Mouse (Mus musculus): ENCODE results near the gene Cxcr5. TPM values are rescaled to one million over a fixed set of nuclear protein-coding genes. Genes with fewer than 3 reads are reported as not detected.

Cxcr5 gene
- polyA plus RNA-seq, 1 experiment from 2014 or later = 0.13 TPM

DNA sequence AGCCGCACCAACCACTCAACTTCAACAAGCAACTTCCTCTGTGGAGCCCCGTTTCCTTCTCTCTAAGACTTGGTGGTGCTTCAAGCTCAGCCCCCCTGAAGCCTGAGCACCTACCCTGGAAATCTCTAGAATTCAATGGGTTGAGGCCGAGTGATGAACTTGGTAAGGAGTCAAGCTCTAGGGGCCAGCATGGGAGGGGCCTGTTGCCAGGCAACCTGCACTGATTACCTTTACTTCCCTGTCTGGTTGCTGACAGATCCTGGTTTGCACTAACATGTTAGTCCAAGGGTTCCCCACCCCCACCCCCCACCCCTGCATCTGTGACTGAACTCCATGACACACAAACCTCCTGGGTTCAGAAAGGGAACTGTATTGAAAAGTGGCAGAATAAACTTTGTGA, 16.7 kb downstream of the Cxcr5 start:
- no peak for DNase-seq (ENCODE audit: low spot score)
- WGBS = 85% methylated on average over 3 of the region's 3 CpGs

DNA sequence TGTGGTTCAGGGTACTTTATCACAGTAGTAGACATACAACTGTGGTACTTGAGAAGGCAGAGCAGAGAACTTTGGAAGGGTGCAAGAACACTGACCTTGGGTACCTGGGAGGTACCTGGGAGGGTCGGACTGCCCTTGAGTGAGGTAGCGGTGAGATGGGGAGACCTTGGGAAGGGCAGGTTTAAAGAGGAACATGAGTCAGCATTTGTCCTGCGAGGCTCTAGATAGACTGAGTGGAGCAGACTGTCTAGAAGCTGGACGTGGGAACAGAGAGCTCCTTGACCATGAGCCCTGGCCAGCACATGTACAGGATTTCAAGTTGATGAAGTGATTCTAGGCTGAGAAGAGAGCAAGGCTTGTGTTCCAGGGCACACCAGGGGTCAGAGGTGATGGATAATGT, 19.3 kb downstream of the Cxcr5 start:
- H3K9ac ChIP-seq (replicated peaks; ENCODE audit: low read length) = no peak overlapping the region

More for the DNA sequence above, 16.7 kb downstream of the Cxcr5 start:
- H3K9me3 ChIP-seq (replicated peaks; ENCODE audit: control insufficient read depth, low read length) = no peaks in the 10 kb centered on the region
- H3K4me3 ChIP-seq (ENCODE audit: low read depth, low read length) = no peak overlapping the region
- no peaks in the 10 kb centered on the region for H3K27me3 ChIP-seq (ENCODE audit: control insufficient read depth, insufficient read depth, low read length)
- no peaks in the 10 kb centered on the region for H3K36me3 ChIP-seq (replicated peaks; ENCODE audit: control insufficient read depth, insufficient read depth, low read depth, low read length)
- H3K4me1 ChIP-seq (ENCODE audit: control insufficient read depth, insufficient read depth, low read length) = no peaks in the 10 kb centered on the region
- no peak overlapping the region for H3K27ac ChIP-seq (replicated peaks; ENCODE audit: low read depth, low read length)
- H3K9ac ChIP-seq (replicated peaks; ENCODE audit: low read length) = no peak overlapping the region
- no peak for ATAC-seq (replicated peaks; ENCODE audit: insufficient number of reproducible peaks, low FRiP score, low TSS enrichment, low read depth)
- H3K4me2 ChIP-seq (ENCODE audit: low read depth, low read length) = no peak overlapping the region

DNA sequence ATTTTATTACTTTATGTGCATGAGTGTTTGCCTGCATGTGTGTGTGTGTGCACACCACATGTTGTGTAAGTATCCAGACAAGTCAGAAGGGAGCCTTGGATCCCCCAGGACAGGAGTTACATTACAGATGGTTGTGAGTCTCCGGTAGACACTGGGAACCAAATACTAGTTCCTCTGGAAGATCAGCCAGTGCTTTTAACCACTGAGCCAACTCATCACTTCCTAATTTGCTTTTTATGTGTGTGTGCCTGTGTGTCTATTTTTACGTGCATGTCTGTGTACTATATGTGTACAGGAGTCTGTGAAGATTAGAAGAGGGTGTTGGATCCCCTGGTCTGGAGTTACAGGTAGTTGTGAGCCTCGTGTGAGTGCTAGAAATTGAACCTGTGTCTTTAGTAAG, 21.0 kb downstream of the Cxcr5 start:
- Histone ChIP-seq H3K9me3 (replicated peaks; ENCODE audit: control insufficient read depth, low read length) (no peaks in the 10 kb centered on the region), H3K27ac (replicated peaks; ENCODE audit: low read depth, low read length) (no peak overlapping the region), H3K4me2 (ENCODE audit: low read depth, low read length) (no peak overlapping the region), H3K27me3 (ENCODE audit: control insufficient read depth, insufficient read depth, low read length) (no peaks in the 10 kb centered on the region), H3K4me1 (ENCODE audit: control insufficient read depth, insufficient read depth, low read length) (no peaks in the 10 kb centered on the region), H3K36me3 (replicated peaks; ENCODE audit: control insufficient read depth, insufficient read depth, low read depth, low read length) (no peaks in the 10 kb centered on the region), H3K9ac (replicated peaks; ENCODE audit: low read length) (no peak overlapping the region), H3K4me3 (ENCODE audit: low read depth, low read length) (no peak overlapping the region)
- ATAC-seq (replicated peaks; ENCODE audit: insufficient number of reproducible peaks, low FRiP score, low TSS enrichment, low read depth) (no peak), DNase-seq (ENCODE audit: low spot score) (no peak)
- WGBS = 81% methylated on average over 3 of the region's 3 CpGs

More for the DNA sequence above, 19.3 kb downstream of the Cxcr5 start:
- Histone ChIP-seq H3K4me2 (ENCODE audit: low read depth, low read length) (no peak overlapping the region), H3K27ac (replicated peaks; ENCODE audit: low read depth, low read length) (no peak overlapping the region), H3K27me3 (ENCODE audit: control insufficient read depth, insufficient read depth, low read length) (no peaks in the 10 kb centered on the region), H3K4me1 (ENCODE audit: control insufficient read depth, insufficient read depth, low read length) (no peaks in the 10 kb centered on the region), H3K36me3 (replicated peaks; ENCODE audit: control insufficient read depth, insufficient read depth, low read depth, low read length) (no peaks in the 10 kb centered on the region), H3K9me3 (replicated peaks; ENCODE audit: control insufficient read depth, low read length) (no peaks in the 10 kb centered on the region), H3K4me3 (ENCODE audit: low read depth, low read length) (no peak overlapping the region)
- DNase-seq (ENCODE audit: low spot score) (no peak), ATAC-seq (replicated peaks; ENCODE audit: insufficient number of reproducible peaks, low FRiP score, low TSS enrichment, low read depth) (no peak)
- WGBS = 86% methylated on average over 4 of the region's 4 CpGs

- Histone ChIP-seq H3K4me2 (ENCODE audit: low read depth, low read length) (no peak overlapping the region), H3K4me3 (ENCODE audit: low read depth, low read length) (no peak overlapping the region), H3K36me3 (replicated peaks; ENCODE audit: control insufficient read depth, insufficient read depth, low read depth, low read length) (no peaks in the 10 kb centered on the region), H3K4me1 (ENCODE audit: control insufficient read depth, insufficient read depth, low read length) (no peaks in the 10 kb centered on the region), H3K27ac (replicated peaks; ENCODE audit: low read depth, low read length) (no peak overlapping the region), H3K9ac (replicated peaks; ENCODE audit: low read length) (no peak overlapping the region), H3K27me3 (ENCODE audit: control insufficient read depth, insufficient read depth, low read length) (no peaks in the 10 kb centered on the region), H3K9me3 (replicated peaks; ENCODE audit: control insufficient read depth, low read length) (no peaks in the 10 kb centered on the region)
- DNase-seq (ENCODE audit: low spot score) (no peak), ATAC-seq (replicated peaks; ENCODE audit: insufficient number of reproducible peaks, low FRiP score, low TSS enrichment, low read depth) (no peak)
- 55% methylated on average over 2 of the region's 2 CpGs for WGBS
Measured at GRCm38 (mm10) chr9:44539816-44540421, 21.8 kb downstream of the Cxcr5 start.

GRCm38 (mm10) chr9:44537625-44538301, 23.9 kb downstream of the Cxcr5 start:
- Histone ChIP-seq H3K4me1 (ENCODE audit: control insufficient read depth, insufficient read depth, low read length) (no peaks in the 10 kb centered on the region), H3K27me3 (ENCODE audit: control insufficient read depth, insufficient read depth, low read length) (no peaks in the 10 kb centered on the region), H3K27ac (replicated peaks; ENCODE audit: low read depth, low read length) (no peak overlapping the region), H3K9me3 (replicated peaks; ENCODE audit: control insufficient read depth, low read length) (no peaks in the 10 kb centered on the region), H3K4me2 (ENCODE audit: low read depth, low read length) (no peak overlapping the region), H3K4me3 (ENCODE audit: low read depth, low read length) (no peak overlapping the region), H3K9ac (replicated peaks; ENCODE audit: low read length) (no peak overlapping the region), H3K36me3 (replicated peaks; ENCODE audit: control insufficient read depth, insufficient read depth, low read depth, low read length) (no peaks in the 10 kb centered on the region)
- DNase-seq (ENCODE audit: low spot score) (no peak), ATAC-seq (replicated peaks; ENCODE audit: insufficient number of reproducible peaks, low FRiP score, low TSS enrichment, low read depth) (no peak)
- 59% methylated on average over 19 of the region's 19 CpGs for WGBS

GRCm38 (mm10) chr9:44532991-44533580, 28.6 kb downstream of the Cxcr5 start:
- 83% methylated on average over 6 of the region's 6 CpGs for WGBS
- H3K9ac ChIP-seq (replicated peaks; ENCODE audit: low read length) = no peak overlapping the region
- no peaks in the 10 kb centered on the region for H3K27me3 ChIP-seq (ENCODE audit: control insufficient read depth, insufficient read depth, low read length)
- ATAC-seq (replicated peaks; ENCODE audit: insufficient number of reproducible peaks, low FRiP score, low TSS enrichment, low read depth) = no peak
- H3K4me1 ChIP-seq (ENCODE audit: control insufficient read depth, insufficient read depth, low read length) = no peaks in the 10 kb centered on the region
- no peak for DNase-seq (ENCODE audit: low spot score)
- no peaks in the 10 kb centered on the region for H3K9me3 ChIP-seq (replicated peaks; ENCODE audit: control insufficient read depth, low read length)
- H3K36me3 ChIP-seq (replicated peaks; ENCODE audit: control insufficient read depth, insufficient read depth, low read depth, low read length) = no peaks in the 10 kb centered on the region
- H3K4me2 ChIP-seq (ENCODE audit: low read depth, low read length) = no peak overlapping the region
- no peak overlapping the region for H3K27ac ChIP-seq (replicated peaks; ENCODE audit: low read depth, low read length)
- no peak overlapping the region for H3K4me3 ChIP-seq (ENCODE audit: low read depth, low read length)

- ATAC-seq (replicated peaks; ENCODE audit: insufficient number of reproducible peaks, low FRiP score, low TSS enrichment, low read depth) (no peak), DNase-seq (ENCODE audit: low spot score) (no peak)
- Histone ChIP-seq H3K36me3 (replicated peaks; ENCODE audit: control insufficient read depth, insufficient read depth, low read depth, low read length) (no peaks in the 10 kb centered on the region), H3K9me3 (replicated peaks; ENCODE audit: control insufficient read depth, low read length) (no peaks in the 10 kb centered on the region), H3K4me3 (ENCODE audit: low read depth, low read length) (no peak overlapping the region), H3K9ac (replicated peaks; ENCODE audit: low read length) (no peak overlapping the region), H3K27ac (replicated peaks; ENCODE audit: low read depth, low read length) (no peak overlapping the region), H3K4me2 (ENCODE audit: low read depth, low read length) (no peak overlapping the region), H3K4me1 (ENCODE audit: control insufficient read depth, insufficient read depth, low read length) (no peaks in the 10 kb centered on the region), H3K27me3 (ENCODE audit: control insufficient read depth, insufficient read depth, low read length) (no peaks in the 10 kb centered on the region)
- 74% methylated on average over 8 of the region's 8 CpGs for WGBS
Measured at GRCm38 (mm10) chr9:44528340-44528739, 33.3 kb downstream of the Cxcr5 start.

Measured in embryonic facial prominence, embryonic 11.5 days (tissue).